Mouse (Mus musculus): ENCODE measurements around the gene Prcd.

Prcd gene

GRCm38 (mm10) chr11:116649711-116650337 lies 3.5 kb upstream of the Prcd start:
- WGBS: 92% methylated on average over 13 of the region's 13 CpGs

- WGBS: 84% methylated on average over 8 of the region's 8 CpGs
These were observed 2.5 kb upstream of the Prcd start for GRCm38 (mm10) chr11:116650811-116651210.

- WGBS: 54% methylated on average over 8 of the region's 8 CpGs
These were observed 2.0 kb upstream of the Prcd start for GRCm38 (mm10) chr11:116651339-116651738.

- 57% methylated on average over 25 of the region's 25 CpGs for WGBS
These were observed 820 bp upstream of the Prcd start for GRCm38 (mm10) chr11:116652330-116653098.

- WGBS: under 1% methylated on average over 47 of the region's 47 CpGs
These were observed 431 bp downstream of the Prcd start for GRCm38 (mm10) chr11:116653709-116654221.

- 9% methylated on average over 28 of the region's 28 CpGs for whole genome bisulfite sequencing
These were observed 1.0 kb downstream of the Prcd start, which contains the start of gene Cygb for GRCm38 (mm10) chr11:116654255-116654821. Gene Cygb, minus strand, starts transcription at chr11:116654313.

- 42% methylated on average over 16 of the region's 16 CpGs for WGBS
These were observed 3.2 kb downstream of the Prcd start for GRCm38 (mm10) chr11:116656348-116657191.

- 21% methylated on average over 22 of the region's 22 CpGs for WGBS
These were observed 4.2 kb downstream of the Prcd start for GRCm38 (mm10) chr11:116657311-116658223.

- 67% methylated on average over 10 of the region's 10 CpGs for WGBS
These were observed 4.9 kb downstream of the Prcd start for GRCm38 (mm10) chr11:116658238-116658637.

- WGBS: 79% methylated on average over 15 of the region's 15 CpGs
These were observed 5.8 kb downstream of the Prcd start for GRCm38 (mm10) chr11:116659027-116659621.

GRCm38 (mm10) chr11:116660181-116660580 lies 6.8 kb downstream of the Prcd start:
- WGBS: 46% methylated on average over 9 of the region's 9 CpGs

GRCm38 (mm10) chr11:116661291-116661947 lies 8.1 kb downstream of the Prcd start:
- WGBS: 20% methylated on average over 13 of the region's 13 CpGs

- WGBS: 22% methylated on average over 8 of the region's 8 CpGs
These were observed 8.6 kb downstream of the Prcd start for GRCm38 (mm10) chr11:116661948-116662377.

GRCm38 (mm10) chr11:116665289-116665688 lies 12.0 kb downstream of the Prcd start:
- WGBS: 89% methylated on average over 10 of the region's 10 CpGs

GRCm38 (mm10) chr11:116666566-116666965 lies 13.2 kb downstream of the Prcd start:
- 56% methylated on average over 9 of the region's 9 CpGs for WGBS

- WGBS: 82% methylated on average over 5 of the region's 5 CpGs
These were observed 13.7 kb downstream of the Prcd start for GRCm38 (mm10) chr11:116667012-116667411.

- WGBS: 81% methylated on average over 8 of the region's 8 CpGs
These were observed 14.6 kb downstream of the Prcd start for GRCm38 (mm10) chr11:116667930-116668329.

- 81% methylated on average over 10 of the region's 10 CpGs for WGBS
These were observed 15.1 kb downstream of the Prcd start for GRCm38 (mm10) chr11:116668381-116668825.

GRCm38 (mm10) chr11:116668839-116669238 lies 15.5 kb downstream of the Prcd start:
- 66% methylated on average over 7 of the region's 7 CpGs for WGBS
